Mouse (Mus musculus) frontal cortex, adult (tissue): ENCODE results near the gene Wwc2.

Source experiments
- ATAC-seq: cut with Nextera tagmentation; 2 replicates; pipeline ENCODE4 v1.9.2; 2017; ENCODE audit warnings: mild to moderate bottlenecking, moderate library complexity, mixed read lengths; ENCODE audit not compliant: low TSS enrichment

Gene Wwc2

GRCm38 (mm10) chr8:47939933-47940870 lies 50.5 kb downstream of the Wwc2 start:
- no peak for ATAC-seq

GRCm38 (mm10) chr8:47939217-47939616 lies 51.5 kb downstream of the Wwc2 start:
- no peak for ATAC-seq

GRCm38 (mm10) chr8:47936386-47936785 lies 54.3 kb downstream of the Wwc2 start:
- ATAC-seq = no peak

GRCm38 (mm10) chr8:47935461-47935860 lies 55.3 kb downstream of the Wwc2 start:
- no peak for ATAC-seq

- no peak for ATAC-seq
Measured at GRCm38 (mm10) chr8:47933087-47933486, 57.6 kb downstream of the Wwc2 start.

GRCm38 (mm10) chr8:47932028-47932790 lies 58.5 kb downstream of the Wwc2 start:
- ATAC-seq = peak; percentile 77

GRCm38 (mm10) chr8:47931371-47931770 lies 59.4 kb downstream of the Wwc2 start:
- peak; percentile 51 for ATAC-seq

- no peak for ATAC-seq
Measured at GRCm38 (mm10) chr8:47929615-47930014, 61.1 kb downstream of the Wwc2 start.

- no peak for ATAC-seq
Measured at GRCm38 (mm10) chr8:47928604-47929185, 62.0 kb downstream of the Wwc2 start.

GRCm38 (mm10) chr8:47924921-47925320 lies 65.8 kb downstream of the Wwc2 start:
- ATAC-seq = no peak

- ATAC-seq = no peak
Measured at GRCm38 (mm10) chr8:47922816-47923215, 67.9 kb downstream of the Wwc2 start.

GRCm38 (mm10) chr8:47922011-47922410 lies 68.7 kb downstream of the Wwc2 start:
- no peak for ATAC-seq

- no peak for ATAC-seq
Measured at GRCm38 (mm10) chr8:47920575-47921144, 70.1 kb downstream of the Wwc2 start.

- peak; percentile 89 for ATAC-seq
Measured at GRCm38 (mm10) chr8:47917060-47918035, 73.4 kb downstream of the Wwc2 start.

- no peak for ATAC-seq
Measured at GRCm38 (mm10) chr8:47915521-47915920, 75.2 kb downstream of the Wwc2 start.

- no peak for ATAC-seq
Measured at GRCm38 (mm10) chr8:47914946-47915345, 75.8 kb downstream of the Wwc2 start.

GRCm38 (mm10) chr8:47914161-47914560 lies 76.6 kb downstream of the Wwc2 start:
- no peak for ATAC-seq

- no peak for ATAC-seq
Measured at GRCm38 (mm10) chr8:47913621-47914020, 77.1 kb downstream of the Wwc2 start.

- ATAC-seq = no peak
Measured at GRCm38 (mm10) chr8:47909681-47910080, 81.0 kb downstream of the Wwc2 start.

- no peak for ATAC-seq
Measured at GRCm38 (mm10) chr8:47907056-47907455, 83.7 kb downstream of the Wwc2 start.

GRCm38 (mm10) chr8:47906142-47906541 lies 84.6 kb downstream of the Wwc2 start:
- ATAC-seq = no peak
